Mouse (Mus musculus): Measurements from ENCODE around the gene Mfsd14a.
"Not testable (repeated sequence)": the region's sequence is repeated elsewhere in the genome, so short reads cannot be mapped to it uniquely, and the experiment has no call there.

Gene Mfsd14a

GRCm38 (mm10) chr3:116662463-116662863 is at the start of gene Mfsd14a:
Gene Mfsd14a, minus strand, starts transcription at chr3:116662677.
- DNase-seq (ENCODE audit: low spot score in 2 of 2), result peak; percentile 88 to 97

- DNase-seq (ENCODE audit: low spot score in 2 of 2), result peak; percentile 39 to 67
These were observed 49.4 kb upstream of the Mfsd14a start for GRCm38 (mm10) chr3:116711624-116712435.

- DNase-seq (ENCODE audit: low spot score in 2 of 2), result no peak
These were observed 48.5 kb upstream of the Mfsd14a start for GRCm38 (mm10) chr3:116710941-116711340.

- DNase-seq (ENCODE audit: low spot score in 2 of 2), result no peak
These were observed 43.2 kb upstream of the Mfsd14a start for GRCm38 (mm10) chr3:116705637-116706204.

GRCm38 (mm10) chr3:116703835-116704234 is 41.4 kb upstream of the Mfsd14a start:
- DNase-seq (ENCODE audit: low spot score in 2 of 2), result no peak

- DNase-seq (ENCODE audit: low spot score in 2 of 2), result no peak
These were observed 40.3 kb upstream of the Mfsd14a start for GRCm38 (mm10) chr3:116702647-116703272.

GRCm38 (mm10) chr3:116701601-116702000 is 39.1 kb upstream of the Mfsd14a start:
- no peak for DNase-seq (ENCODE audit: low spot score in 2 of 2)

GRCm38 (mm10) chr3:116698786-116699185 is 36.3 kb upstream of the Mfsd14a start:
- no peak for DNase-seq (ENCODE audit: low spot score in 2 of 2)

GRCm38 (mm10) chr3:116695666-116695985 is 33.1 kb upstream of the Mfsd14a start:
- no peak for DNase-seq (ENCODE audit: low spot score in 2 of 2)

- no peak for DNase-seq (ENCODE audit: low spot score in 2 of 2)
These were observed 32.6 kb upstream of the Mfsd14a start for GRCm38 (mm10) chr3:116694955-116695665.

GRCm38 (mm10) chr3:116694312-116694711 is 31.8 kb upstream of the Mfsd14a start:
- no peak for DNase-seq (ENCODE audit: low spot score in 2 of 2)

- DNase-seq (ENCODE audit: low spot score in 2 of 2), result no peak
These were observed 18.7 kb upstream of the Mfsd14a start, which contains the start of gene Gm43191 for GRCm38 (mm10) chr3:116681160-116681559. Gene Gm43191, minus strand, starts transcription at chr3:116681260.

GRCm38 (mm10) chr3:116664281-116664680 is 1.8 kb upstream of the Mfsd14a start:
- not testable (repeated sequence) for DNase-seq (ENCODE audit: low spot score in 2 of 2)

GRCm38 (mm10) chr3:116661870-116662414 is 535 bp downstream of the Mfsd14a start:
- peak in 1 of 2 experiments; percentile 25 for DNase-seq (ENCODE audit: low spot score in 2 of 2)

- no peak for DNase-seq (ENCODE audit: low spot score in 2 of 2)
These were observed 1.1 kb downstream of the Mfsd14a start for GRCm38 (mm10) chr3:116661288-116661869.

GRCm38 (mm10) chr3:116659856-116660430 is 2.5 kb downstream of the Mfsd14a start:
- DNase-seq (ENCODE audit: low spot score in 2 of 2), result no peak

- DNase-seq (ENCODE audit: low spot score in 2 of 2), result no peak
These were observed 3.4 kb downstream of the Mfsd14a start for GRCm38 (mm10) chr3:116658928-116659565.

- DNase-seq (ENCODE audit: low spot score in 2 of 2), result no peak
These were observed 6.1 kb downstream of the Mfsd14a start for GRCm38 (mm10) chr3:116656184-116656965.

GRCm38 (mm10) chr3:116654051-116654450 is 8.4 kb downstream of the Mfsd14a start:
- not testable (repeated sequence) for DNase-seq (ENCODE audit: low spot score in 2 of 2)

All from left cerebral cortex, adult 9 months (tissue).